In the genomic region with DNA sequence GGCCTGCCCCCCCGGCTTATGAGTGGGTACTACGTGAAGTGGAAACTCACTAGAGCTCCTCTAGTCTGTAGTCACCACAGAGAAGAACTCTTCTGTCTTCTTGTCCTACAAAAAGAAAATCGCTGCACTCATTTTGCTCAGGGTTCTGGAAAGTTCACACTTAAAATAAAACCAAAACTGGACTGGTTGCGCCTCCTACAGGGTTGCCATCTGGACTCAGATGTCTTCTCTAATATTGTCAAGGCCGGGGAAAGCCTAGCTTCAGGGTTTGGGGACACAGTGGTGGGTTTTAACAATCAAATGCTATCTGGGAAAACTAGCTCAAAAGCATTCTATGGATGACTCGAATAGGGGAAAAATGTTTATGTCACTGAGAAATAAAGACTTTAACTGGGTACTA, we compare ENCODE assay signal across 26 mouse cellular contexts. TPM values are rescaled to one million over a fixed set of nuclear protein-coding genes. Genes with fewer than 3 reads are reported as not detected.
A peak's percentile ranks its signal among the peaks of the same experiment; 100 is the strongest.
DNase-seq lines count a peak whose midpoint lies in the region; TF ChIP-seq lines count a peak whose summit lies in the region.
"Had no signal": no experiment of that assay in that cellular context is flagged by ENCODE, and none has a peak within 500 bp of the region (broad histone marks: within the 10 kb centered on the region; RNA-seq: fewer than 3 reads in every experiment).

No protein-coding gene starts in this region.

- DNase-seq in layer of hippocampus, adult 2 months (ENCODE audit: low spot score in 2 of 2): no peak
- no peak for DNase-seq in layer of hippocampus, adult 18-20 months (ENCODE audit: low spot score in 2 of 2)
- DNase-seq in cerebellum, adult 2 months: peak; percentile 75 to 79
- peak; percentile 53 to 73 for DNase-seq in cerebellum, postnatal 14 days
- DNase-seq in neural tube, embryonic 10.5 days (ENCODE audit: extremely low spot score, low spot score): no peak
- DNase-seq in gastrocnemius, adult 8-10 months (ENCODE audit: low spot score in 2 of 2): no peak
- DNase-seq: adrenal gland, postnatal 36 days; B cell, adult 2 months; embryo, embryonic 11 days; gastrocnemius, postnatal 25 days; heart, adult 2 months; heart, postnatal 10 days; kidney, adult 8-10 months; kidney, postnatal 10 days; right cerebral cortex, adult 18-20 months; right cerebral cortex, postnatal 4 days; thymus, adult 2 months; thymus, postnatal 36 days had no signal

- TF ChIP-seq POLR2A in cerebellum, adult 2 months (IDR thresholded peaks at IDR 0.05; ENCODE audit: borderline replicate concordance, insufficient read depth, low read length): no peak

- TF ChIP-seq CTCF in layer of hippocampus, adult 2 months (conservative IDR thresholded peaks at IDR 0.05): 0 out of 2 replicates have a peak, but pooled peaks have one; percentile 8
- TF ChIP-seq CTCF in cerebellum, adult 2 months (IDR thresholded peaks at IDR 0.05; ENCODE audit: borderline replicate concordance, insufficient read depth, low read depth, low read length): peak; percentile 32; the same call in 1 of the 2 replicates

- peaks cover 2% of the 10 kb centered on the region; the same call in 1 of the 2 replicates for H3K4me1 ChIP-seq in cerebellum, adult 2 months (ENCODE audit: control insufficient read depth, insufficient read depth, low read length)
- H3K4me1 ChIP-seq: embryonic facial prominence, embryonic 12.5 days; heart, embryonic 13.5 days; limb, embryonic 12.5 days; lung, embryonic 15.5 days; neural tube, embryonic 12.5 days had no signal

- WGBS in cerebellum, adult 2 months: 16% methylated on average over 6 of the region's 6 CpGs

- H3K27me3 ChIP-seq in cerebellum, adult 2 months (ENCODE audit: control insufficient read depth, insufficient read depth, low read length): no peaks in the 10 kb centered on the region
- H3K27me3 ChIP-seq: embryonic facial prominence, embryonic 12.5 days; heart, embryonic 13.5 days; limb, embryonic 12.5 days; liver, embryonic 15.5 days; lung, embryonic 15.5 days; neural tube, embryonic 12.5 days had no signal

- H3K4me3 ChIP-seq in layer of hippocampus, adult 2 months: no peak overlapping the region
- H3K4me3 ChIP-seq in cerebellum, adult 2 months (replicated peaks; ENCODE audit: insufficient read depth, low read depth, low read length): no peak overlapping the region
- H3K4me3 ChIP-seq: embryonic facial prominence, embryonic 12.5 days; heart, adult 2 months; heart, embryonic 13.5 days; limb, embryonic 12.5 days; liver, embryonic 15.5 days; lung, embryonic 15.5 days; neural tube, embryonic 12.5 days had no signal

- H3K27ac ChIP-seq in layer of hippocampus, adult 2 months: no peak overlapping the region
- H3K27ac ChIP-seq in cerebellum, adult 2 months (ENCODE audit: insufficient read depth, low read length): peak overlapping the region; percentile 82
- H3K27ac ChIP-seq: embryonic facial prominence, embryonic 12.5 days; heart, adult 2 months; heart, embryonic 13.5 days; hindbrain, embryonic 14.5 days; limb, embryonic 12.5 days; liver, embryonic 15.5 days; lung, embryonic 15.5 days; neural tube, embryonic 12.5 days; stomach, postnatal 0 days had no signal

RNA-seq across cellular contexts. Expression of a gene that starts 15.7 kb away (rescaled TPM):
- total RNA-seq in layer of hippocampus, adult 2 months (2021): 1 to 10 TPM; 4.2 to 4.3 TPM
- total RNA-seq in layer of hippocampus, adult 18-20 months (2021): 1 to 10 TPM; 3.5 to 4.8 TPM
- polyA plus RNA-seq in cerebellum, adult 2 months (2012; rRNA removed): 10.4 and 11.3 TPM in 2 replicates
- 1 to 10 TPM; 1.3 to 2.6 (median 2.0) TPM for total RNA-seq in gastrocnemius, adult 8-10 months (2022)

RNA-seq across cellular contexts. Expression of a gene that starts 16.0 kb away (rescaled TPM):
- 1 to 10 TPM; 8.0 to 8.2 TPM for total RNA-seq in layer of hippocampus, adult 2 months (2021)
- total RNA-seq in layer of hippocampus, adult 18-20 months (2021): 1 to 10 TPM; 8.0 to 8.5 TPM
- polyA plus RNA-seq in cerebellum, adult 2 months (2012; rRNA removed): 6.3 and 6.7 TPM in 2 replicates
- total RNA-seq in gastrocnemius, adult 8-10 months (2022): 1 to 10 TPM; 5.1 to 7.8 (median 6.0) TPM

Comparison
In these comparisons a context has a peak if more than half of its experiments do, and no peak if none do; other contexts are left out.
1. DNase-seq: peak in cerebellum, adult 2 months (2 of 2) and cerebellum, postnatal 14 days (2 of 2); none in layer of hippocampus, adult 2 months (0 of 2), layer of hippocampus, adult 18-20 months (0 of 2), neural tube, embryonic 10.5 days (single experiment) and gastrocnemius, adult 8-10 months (0 of 2).